Mouse (Mus musculus): ENCODE data around the gene Marveld1.

The Marveld1 gene

DNA sequence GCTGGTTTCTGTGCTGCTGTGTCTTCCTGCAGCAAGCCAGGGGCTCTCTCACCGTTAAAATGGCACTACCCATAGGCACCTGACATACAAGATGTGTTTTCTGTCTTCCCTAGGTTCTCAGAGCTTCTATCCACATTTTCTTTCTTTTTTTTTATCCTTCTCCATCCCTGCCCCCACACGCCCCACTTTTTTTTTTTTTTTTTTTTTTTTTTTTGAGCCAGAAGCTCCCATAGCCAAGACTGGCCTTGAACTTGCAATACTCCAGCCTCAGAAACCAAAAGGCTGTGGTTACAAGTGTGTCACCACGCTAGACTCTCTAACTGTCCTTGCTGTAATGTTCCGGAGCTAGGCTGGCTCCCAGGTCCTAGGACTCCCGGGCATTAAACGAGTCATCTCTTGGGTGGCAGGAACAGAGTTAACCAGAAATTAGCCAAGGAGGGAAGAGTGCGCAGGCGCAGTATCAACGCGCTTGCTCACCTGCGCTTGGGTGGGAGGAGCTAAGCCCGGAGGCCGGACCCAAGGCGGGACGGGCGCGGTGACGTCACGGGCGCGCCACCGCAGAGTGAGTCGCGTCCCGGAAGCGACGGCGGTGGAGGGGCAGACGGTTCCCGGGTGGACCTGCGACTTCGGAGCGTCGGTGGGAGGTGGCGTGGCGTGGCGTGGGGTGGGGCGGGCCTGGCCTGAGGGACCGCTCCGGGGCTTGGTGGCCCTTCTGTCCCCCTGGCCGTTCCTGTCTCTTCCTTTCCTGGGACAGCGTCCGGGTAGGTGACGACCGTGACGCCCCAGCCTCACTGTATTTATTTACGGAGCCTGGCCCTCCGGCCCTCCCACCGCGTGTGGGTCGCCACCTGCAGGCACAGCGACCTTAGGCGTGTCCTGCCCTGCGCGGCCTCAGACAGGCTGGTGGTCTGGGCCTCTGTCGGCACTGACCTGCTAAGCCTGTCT, 23.1 kb downstream of the Marveld1 start:
- DNase-seq (ENCODE audit: low read depth, low spot score), result peak; percentile 85

DNA sequence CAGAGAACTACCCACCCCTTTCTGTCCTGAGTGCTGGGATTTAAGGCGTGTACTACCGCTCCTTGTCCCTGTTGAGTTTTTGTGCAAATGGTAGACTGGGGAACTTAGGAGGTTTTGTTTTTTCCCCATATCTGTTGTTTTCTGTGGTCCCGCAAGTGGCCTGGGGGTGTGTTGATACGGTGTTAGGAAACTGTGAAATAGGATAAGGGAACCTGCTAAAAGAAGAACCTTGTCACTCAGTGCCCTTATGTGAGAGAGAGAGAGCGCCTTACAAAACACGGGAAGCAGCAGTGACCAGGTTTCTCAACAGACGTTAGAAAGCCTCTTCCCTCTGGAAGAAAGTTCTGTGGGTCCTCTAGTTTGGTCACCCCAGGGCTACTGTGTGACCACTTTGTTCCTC, 29.6 kb downstream of the Marveld1 start:
- no peak for DNase-seq (ENCODE audit: low read depth, low spot score)

DNA sequence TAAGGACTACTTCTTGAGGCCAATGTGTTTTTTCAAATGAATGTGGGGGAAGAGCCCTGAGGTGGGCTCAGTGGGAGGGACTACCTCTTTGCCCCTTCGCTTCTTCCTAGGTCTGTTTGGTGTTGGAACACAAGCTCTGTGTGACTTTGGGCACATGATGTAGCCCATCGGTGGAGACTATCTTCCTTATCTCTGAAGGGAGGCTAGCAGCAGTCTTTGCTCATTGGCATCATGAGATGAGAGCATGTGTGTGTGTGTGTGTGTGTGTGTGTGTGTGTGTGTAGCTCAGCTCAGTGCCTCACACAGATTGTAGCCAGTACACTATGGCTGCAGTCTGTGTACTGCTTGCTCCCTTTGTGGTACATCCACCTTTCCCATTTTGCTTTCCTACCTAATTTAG, 30.3 kb downstream of the Marveld1 start:
- DNase-seq (ENCODE audit: low read depth, low spot score), result no peak

DNA sequence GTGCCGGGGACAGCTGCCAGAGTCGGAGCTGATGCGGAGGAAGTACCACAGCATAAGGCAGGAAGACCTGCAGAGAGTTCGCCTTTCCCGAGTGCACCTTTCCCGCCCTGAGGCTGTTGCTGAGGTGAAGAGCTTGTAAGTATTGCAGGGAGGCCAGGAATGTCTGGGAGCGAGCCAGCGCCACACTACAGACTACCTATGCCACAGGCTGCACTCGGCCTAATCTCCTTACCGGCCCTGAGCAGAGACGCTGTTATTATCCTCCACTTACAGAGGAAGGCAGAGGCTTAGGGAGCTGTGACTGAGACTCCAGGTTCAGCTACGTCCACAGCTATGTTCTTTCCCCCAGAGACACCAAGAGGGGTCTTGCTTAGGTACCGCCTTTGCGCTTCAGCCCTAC, 32.2 kb downstream of the Marveld1 start:
- no peak for DNase-seq (ENCODE audit: low read depth, low spot score)

DNA sequence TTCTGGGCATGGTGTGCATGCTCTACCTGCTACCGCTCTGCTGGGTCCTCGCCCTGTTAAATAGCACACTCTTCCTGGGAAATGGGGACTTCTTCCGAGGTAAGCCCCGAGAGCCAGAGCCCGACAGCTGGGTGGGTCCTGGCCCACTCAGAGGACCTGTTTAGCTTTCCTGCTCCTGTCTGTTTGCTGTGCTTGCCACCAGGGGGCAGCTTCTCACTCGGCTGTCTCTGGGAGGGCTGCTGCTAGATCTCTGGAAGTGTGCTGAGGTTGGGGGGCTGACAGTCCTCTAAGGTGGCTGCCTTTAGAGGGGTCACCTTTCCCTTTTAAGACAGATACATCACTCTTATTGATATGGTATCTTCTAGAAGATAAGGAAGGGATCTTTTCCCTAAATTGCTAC, 35.5 kb downstream of the Marveld1 start:
- DNase-seq (ENCODE audit: low read depth, low spot score), result no peak

DNA sequence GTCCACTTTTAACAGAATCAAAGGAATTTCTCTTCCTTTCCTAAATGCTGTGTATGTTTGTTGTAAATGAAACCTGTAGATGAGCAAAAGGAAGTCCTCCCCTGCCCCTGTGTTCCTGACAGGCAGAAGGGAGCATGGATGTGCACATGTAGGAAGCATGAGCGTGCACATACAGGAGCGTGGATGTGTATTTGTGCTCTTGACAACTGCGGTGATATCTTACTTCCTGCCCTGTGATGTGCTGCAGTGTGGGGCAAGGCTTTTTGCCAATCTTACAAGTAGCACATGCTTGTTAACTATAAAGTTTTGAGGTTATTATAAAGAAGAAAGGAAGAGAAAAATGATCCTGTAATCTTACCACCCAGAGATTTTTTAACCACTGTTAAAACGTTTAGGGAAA, 42.5 kb downstream of the Marveld1 start:
- DNase-seq (ENCODE audit: low read depth, low spot score), result no peak

DNA sequence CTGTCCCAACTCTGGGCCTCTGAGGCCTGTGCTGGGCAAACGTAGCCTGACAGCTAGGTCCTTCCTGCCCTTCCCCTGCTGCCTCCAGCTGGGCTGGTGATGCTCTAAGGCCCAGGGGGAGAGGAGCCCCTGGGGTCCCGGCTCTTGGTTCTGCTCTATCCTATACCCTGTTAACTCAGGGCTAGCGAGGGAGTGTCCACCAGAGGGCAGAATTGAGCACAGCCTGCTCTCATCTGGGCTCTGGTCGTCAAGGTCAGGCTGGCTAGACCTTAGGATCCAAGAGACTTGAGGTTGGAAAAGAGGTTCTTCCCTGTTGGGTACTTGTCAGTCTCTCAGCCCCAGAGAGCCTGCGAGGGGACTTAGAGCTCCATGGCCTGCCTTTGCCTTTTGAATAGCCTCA, 43.3 kb downstream of the Marveld1 start:
- DNase-seq (ENCODE audit: low read depth, low spot score), result no peak

DNA sequence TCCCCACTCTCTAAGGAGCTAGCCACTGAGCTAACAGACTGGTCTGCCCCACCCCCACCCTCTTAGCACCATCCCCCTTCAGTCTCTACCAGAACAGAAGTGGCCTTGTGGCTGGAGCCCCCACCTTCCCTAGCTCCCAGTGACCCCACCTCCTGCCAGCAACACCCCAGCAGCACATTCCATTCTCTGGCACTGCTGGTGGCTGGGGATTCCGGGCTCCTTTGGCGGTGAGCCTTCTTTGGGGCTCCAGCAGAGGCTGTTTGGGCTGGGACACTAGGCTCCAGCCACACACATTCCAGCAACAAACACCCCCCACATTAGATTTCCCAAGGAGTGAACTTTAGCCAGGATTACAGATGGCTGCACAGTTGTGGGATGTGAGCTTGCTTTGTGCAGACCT, 46.1 kb downstream of the Marveld1 start:
- no peak for DNase-seq (ENCODE audit: low read depth, low spot score)

DNA sequence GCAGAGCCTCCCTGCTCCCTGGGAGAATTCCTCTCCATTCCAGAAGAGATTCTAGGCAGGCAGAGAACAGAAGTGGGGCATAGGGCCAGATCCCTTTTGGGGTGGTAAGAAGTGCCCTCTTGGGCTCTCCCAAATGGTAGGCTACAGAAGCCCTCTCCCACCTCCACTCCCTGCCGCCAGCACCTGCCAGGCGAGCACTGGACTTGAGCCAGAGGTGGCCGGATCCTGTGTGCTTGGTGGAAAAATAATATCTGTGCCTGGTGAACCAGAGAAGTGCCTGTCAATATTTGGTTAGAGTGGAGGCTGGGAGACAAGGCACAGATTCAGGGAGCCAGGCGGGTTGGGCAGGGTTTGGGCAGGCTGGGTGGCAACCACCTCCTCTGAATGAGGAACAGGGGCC, 49.2 kb downstream of the Marveld1 start:
- no peak for DNase-seq (ENCODE audit: low read depth, low spot score)

DNA sequence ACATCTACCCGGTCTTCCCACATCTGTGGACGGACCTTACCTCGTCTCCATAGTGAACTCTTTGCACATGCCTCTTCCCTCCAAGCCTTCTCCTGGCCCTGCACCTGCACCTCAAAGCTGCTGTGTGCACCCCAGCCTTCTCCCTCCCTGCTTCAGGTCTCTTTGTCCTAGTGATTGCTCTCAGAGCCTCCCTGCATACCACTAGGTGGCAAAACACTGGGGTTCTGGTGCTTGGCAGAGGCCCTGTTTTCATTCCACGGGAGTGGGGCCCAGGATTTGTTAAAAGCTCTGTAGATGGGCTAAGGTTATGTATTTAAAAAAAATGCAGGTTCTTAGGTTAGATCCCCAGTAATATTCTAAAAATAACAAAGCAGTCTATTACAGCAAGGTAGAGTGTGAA, 49.9 kb downstream of the Marveld1 start:
- no peak for DNase-seq (ENCODE audit: low read depth, low spot score)

DNA sequence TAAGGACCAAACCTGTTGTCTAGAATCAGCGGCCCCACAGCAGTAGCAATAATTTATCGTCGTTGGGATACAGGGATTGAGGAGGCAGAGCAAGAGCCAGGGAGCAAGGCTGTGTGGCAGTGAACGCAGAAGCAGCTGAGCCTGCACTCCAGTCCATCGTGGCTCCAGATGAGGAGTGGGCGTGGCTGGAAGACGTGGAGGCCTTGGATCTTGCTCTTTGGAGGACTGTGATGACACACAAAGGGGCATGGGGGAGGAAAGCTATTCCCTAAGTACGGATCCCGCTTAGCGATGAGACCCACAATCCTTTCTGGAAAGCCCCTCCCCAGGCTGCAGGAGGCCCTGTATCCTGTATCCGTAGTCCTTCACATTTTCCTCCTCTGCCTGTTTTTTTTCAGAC, 50.8 kb downstream of the Marveld1 start:
- DNase-seq (ENCODE audit: low read depth, low spot score), result no peak

Data from brain, embryonic 18.5 days (tissue).